In genomic region chr11:5411577-5411976, GRCm38 (mm10) we compare ENCODE assay signal across 8 mouse cellular contexts. TPM values are rescaled to one million over a fixed set of nuclear protein-coding genes. Genes with fewer than 3 reads are reported as not detected.
DNase-seq lines count a peak whose midpoint lies in the region; ATAC-seq lines count a peak whose summit lies in the region.

No protein-coding gene starts in this region.

- WGBS in heart, embryonic 12.5 days = 37% methylated on average over 9 of the region's 9 CpGs
- 23% methylated on average over 9 of the region's 9 CpGs for WGBS in heart, embryonic 10.5 days
- WGBS in liver, embryonic 16.5 days (ENCODE audit: insufficient replicate concordance) = 60% methylated on average over 9 of the region's 9 CpGs

- no peaks in the 10 kb centered on the region for H3K9me3 ChIP-seq in heart, embryonic 12.5 days (replicated peaks)
- no peaks in the 10 kb centered on the region for H3K9me3 ChIP-seq in heart, embryonic 10.5 days
- no peaks in the 10 kb centered on the region for H3K9me3 ChIP-seq in liver, embryonic 16.5 days (replicated peaks; ENCODE audit: control insufficient read depth, low read length)

- H3K27me3 ChIP-seq in heart, embryonic 12.5 days (replicated peaks) = no peaks in the 10 kb centered on the region
- H3K27me3 ChIP-seq in heart, embryonic 10.5 days (ENCODE audit: insufficient read depth, poor library complexity, severe bottlenecking) = no peaks in the 10 kb centered on the region
- H3K27me3 ChIP-seq in liver, embryonic 16.5 days (ENCODE audit: control insufficient read depth, insufficient read depth, low read depth, low read length) = no peaks in the 10 kb centered on the region

- DNase-seq in heart, embryonic 10.5 days (ENCODE audit: low spot score) = no peak
- DNase-seq in R1 (ENCODE audit: low read depth, low spot score) = peak; percentile 61
- peak; percentile 72 for DNase-seq in induced T-regulatory cell, adult 2 months (ENCODE audit: low read depth)
- DNase-seq in thymus, postnatal 36 days = peak; percentile 73 to 83
- no peak for DNase-seq in gastrocnemius, postnatal 25 days
- DNase-seq in retina, postnatal 1 day = no peak

- peak overlapping the region; percentile 40 for H3K4me2 ChIP-seq in heart, embryonic 12.5 days
- no peak overlapping the region for H3K4me2 ChIP-seq in liver, embryonic 16.5 days (ENCODE audit: low read depth, low read length)

- no peak overlapping the region for H3K9ac ChIP-seq in heart, embryonic 12.5 days
- H3K9ac ChIP-seq in liver, embryonic 16.5 days (ENCODE audit: low read depth, low read length) = no peak overlapping the region

- no peaks in the 10 kb centered on the region for H3K36me3 ChIP-seq in heart, embryonic 12.5 days
- no peaks in the 10 kb centered on the region for H3K36me3 ChIP-seq in heart, embryonic 10.5 days
- no peaks in the 10 kb centered on the region for H3K36me3 ChIP-seq in liver, embryonic 16.5 days (ENCODE audit: control insufficient read depth, insufficient read depth)

- H3K4me3 ChIP-seq in heart, embryonic 12.5 days = no peak overlapping the region
- no peak overlapping the region for H3K4me3 ChIP-seq in heart, embryonic 10.5 days
- H3K4me3 ChIP-seq in liver, embryonic 16.5 days (ENCODE audit: low read depth, low read length) = no peak overlapping the region

- peaks cover 54% of the 10 kb centered on the region for H3K4me1 ChIP-seq in heart, embryonic 12.5 days (replicated peaks)
- peaks cover 50% of the 10 kb centered on the region for H3K4me1 ChIP-seq in heart, embryonic 10.5 days
- peaks cover 15% of the 10 kb centered on the region for H3K4me1 ChIP-seq in liver, embryonic 16.5 days (ENCODE audit: control insufficient read depth, low read depth, low read length)

- no peak for ATAC-seq in heart, embryonic 12.5 days (ENCODE audit: insufficient number of reproducible peaks, low FRiP score)
- peak; percentile 76 for ATAC-seq in liver, embryonic 16.5 days (ENCODE audit: low read depth)

- H3K27ac ChIP-seq in heart, embryonic 12.5 days (ENCODE audit: poor library complexity, severe bottlenecking) = no peak overlapping the region
- no peak overlapping the region for H3K27ac ChIP-seq in heart, embryonic 10.5 days
- H3K27ac ChIP-seq in liver, embryonic 16.5 days (ENCODE audit: low read length) = no peak overlapping the region

RNA-seq across cellular contexts. Expression of gene Znrf3, which starts 33.1 kb away (rescaled TPM):
- 7.3 and 7.6 TPM in 2 replicates for polyA plus RNA-seq in heart, embryonic 12.5 days (2016; fragmentation: Nextera tagmentation; extraction: Ambion mirVana)
- polyA plus RNA-seq in heart, embryonic 10.5 days (2016; fragmentation: Nextera tagmentation; extraction: Ambion mirVana) = 7.7 and 9.2 TPM in 2 replicates
- 2.9 and 3.1 TPM in 2 replicates for polyA plus RNA-seq in liver, embryonic 16.5 days (2015; fragmentation: Nextera tagmentation; extraction: Ambion mirVana)
- 1 to 10 TPM; 5.1 to 6.1 TPM for total RNA-seq in gastrocnemius, postnatal 25 days (2021)

Comparison
In these comparisons a context has a peak if more than half of its experiments do, and no peak if none do; other contexts are left out.
1. DNase-seq: peak in R1 (single experiment), induced T-regulatory cell, adult 2 months (single experiment) and thymus, postnatal 36 days (2 of 2); none in heart, embryonic 10.5 days (single experiment), gastrocnemius, postnatal 25 days (single experiment) and retina, postnatal 1 day (single experiment).